8 mouse cellular contexts compared by ENCODE assay signal in genomic region chr2:161128367-161129111, GRCm38 (mm10). TPM values are rescaled to one million over a fixed set of nuclear protein-coding genes. Genes with fewer than 3 reads are reported as not detected.
DNase-seq lines count a peak whose midpoint lies in the region; ATAC-seq and TF ChIP-seq lines count a peak whose summit lies in the region.

No protein-coding gene starts in this region.

- no peaks in the 10 kb centered on the region for H3K27me3 ChIP-seq in kidney, embryonic 15.5 days
- no peaks in the 10 kb centered on the region for H3K27me3 ChIP-seq in limb, embryonic 13.5 days
- no peaks in the 10 kb centered on the region for H3K27me3 ChIP-seq in liver, postnatal 0 days (ENCODE audit: insufficient read depth, low read length)

- H3K4me2 ChIP-seq in kidney, embryonic 15.5 days: no peak overlapping the region
- H3K4me2 ChIP-seq in limb, embryonic 13.5 days (replicated peaks): peak overlapping the region; percentile 14
- no peak overlapping the region for H3K4me2 ChIP-seq in liver, postnatal 0 days (ENCODE audit: low read depth, low read length)

- ATAC-seq in kidney, embryonic 15.5 days (replicated peaks; ENCODE audit: low FRiP score): no peak
- peak; percentile 40; the same call in 1 of the 2 replicates for ATAC-seq in limb, embryonic 13.5 days (ENCODE audit: low FRiP score, low read depth)
- no peak for ATAC-seq in liver, postnatal 0 days

- TF ChIP-seq CTCF in liver, postnatal 0 days (IDR thresholded peaks at IDR 0.05; ENCODE audit: low read depth): no peak

- no peaks in the 10 kb centered on the region for H3K36me3 ChIP-seq in kidney, embryonic 15.5 days
- no peaks in the 10 kb centered on the region for H3K36me3 ChIP-seq in limb, embryonic 13.5 days
- no peaks in the 10 kb centered on the region for H3K36me3 ChIP-seq in liver, postnatal 0 days (replicated peaks; ENCODE audit: insufficient read depth, low read length)

- H3K9me3 ChIP-seq in kidney, embryonic 15.5 days (replicated peaks): no peaks in the 10 kb centered on the region
- H3K9me3 ChIP-seq in limb, embryonic 13.5 days: no peaks in the 10 kb centered on the region
- no peaks in the 10 kb centered on the region for H3K9me3 ChIP-seq in liver, postnatal 0 days (ENCODE audit: low read length)

- peak; percentile 40 to 45 for DNase-seq in cerebellum, postnatal 14 days
- no peak for DNase-seq in cerebellum, adult 18-20 months
- DNase-seq in kidney, postnatal 14 days: peak; percentile 2
- peak; percentile 31 for DNase-seq in adipocyte (ENCODE audit: low spot score)
- DNase-seq in liver, postnatal 0 days: no peak
- no peak for DNase-seq in ovary, postnatal 36 days (ENCODE audit: low spot score)

- no peaks in the 10 kb centered on the region for H3K4me1 ChIP-seq in kidney, embryonic 15.5 days
- H3K4me1 ChIP-seq in limb, embryonic 13.5 days: peaks cover 13% of the 10 kb centered on the region
- no peaks in the 10 kb centered on the region for H3K4me1 ChIP-seq in liver, postnatal 0 days (ENCODE audit: insufficient read depth)

- no peak overlapping the region for H3K4me3 ChIP-seq in kidney, embryonic 15.5 days (replicated peaks)
- H3K4me3 ChIP-seq in limb, embryonic 13.5 days: no peak overlapping the region
- H3K4me3 ChIP-seq in liver, postnatal 0 days (ENCODE audit: low read depth, low read length): no peak overlapping the region

- no peak overlapping the region for H3K9ac ChIP-seq in kidney, embryonic 15.5 days
- no peak overlapping the region for H3K9ac ChIP-seq in limb, embryonic 13.5 days
- H3K9ac ChIP-seq in liver, postnatal 0 days (replicated peaks): no peak overlapping the region

- H3K27ac ChIP-seq in kidney, embryonic 15.5 days: no peak overlapping the region
- H3K27ac ChIP-seq in limb, embryonic 13.5 days: no peak overlapping the region
- H3K27ac ChIP-seq in liver, postnatal 0 days (ENCODE audit: low read depth): no peak overlapping the region

- 70% methylated on average over 10 of the region's 10 CpGs for WGBS in kidney, embryonic 15.5 days
- WGBS in limb, embryonic 13.5 days: 49% methylated on average over 10 of the region's 10 CpGs
- 68% methylated on average over 10 of the region's 10 CpGs for WGBS in liver, postnatal 0 days (ENCODE audit: insufficient replicate concordance)

- no peak for TF ChIP-seq EP300 in liver, postnatal 0 days (IDR thresholded peaks at IDR 0.05; ENCODE audit: low read depth)

RNA-seq across cellular contexts. Expression of gene Chd6, which starts 19.7 kb away (rescaled TPM):
- 31.2 and 32.9 TPM in 2 replicates for polyA plus RNA-seq in kidney, embryonic 15.5 days (2015; fragmentation: Nextera tagmentation; extraction: Ambion mirVana)
- polyA plus RNA-seq in limb, embryonic 13.5 days (2015; fragmentation: Nextera tagmentation; extraction: Ambion mirVana): 41.6 and 45.4 TPM in 2 replicates
- polyA plus RNA-seq in liver, postnatal 0 days (2015; fragmentation: Nextera tagmentation; extraction: Ambion mirVana): 4.0 and 4.6 TPM in 2 replicates

Comparison
In these comparisons a context has a peak if more than half of its experiments do, and no peak if none do; other contexts are left out.
1. DNase-seq: peak in cerebellum, postnatal 14 days (2 of 2), kidney, postnatal 14 days (single experiment) and adipocyte (single experiment); none in cerebellum, adult 18-20 months (0 of 2), liver, postnatal 0 days (single experiment) and ovary, postnatal 36 days (single experiment).